In the genomic region with DNA sequence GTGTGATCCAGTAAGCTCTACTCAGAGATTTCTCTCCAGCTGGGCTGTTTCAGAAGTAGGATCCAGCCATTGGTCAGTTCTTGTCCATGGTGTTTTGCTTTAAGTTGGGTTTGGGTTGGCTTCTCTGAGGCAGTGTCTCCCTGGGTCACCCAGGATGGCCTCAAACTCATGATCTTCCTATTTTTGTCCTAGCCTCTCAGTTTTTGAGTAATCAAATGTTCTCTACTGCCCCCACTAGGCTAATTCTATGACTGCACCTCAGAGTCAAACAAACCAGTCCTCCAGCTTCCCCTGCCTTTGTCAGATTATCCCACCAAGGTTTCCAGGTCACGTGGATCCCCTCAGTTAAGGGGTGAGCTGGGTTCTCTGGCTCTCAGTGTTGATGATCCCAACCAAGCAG, we compare ENCODE assay signal across 8 mouse cellular contexts. TPM values are rescaled to one million over a fixed set of nuclear protein-coding genes. Genes with fewer than 3 reads are reported as not detected.
DNase-seq lines count a peak whose midpoint lies in the region; ATAC-seq lines count a peak whose summit lies in the region.
"Had no signal": no experiment of that assay in that cellular context is flagged by ENCODE, and none has a peak within 500 bp of the region (broad histone marks: within the 10 kb centered on the region; RNA-seq: fewer than 3 reads in every experiment).

No protein-coding gene starts in this region.

- no peaks in the 10 kb centered on the region for H3K9me3 ChIP-seq in hindbrain, embryonic 14.5 days (ENCODE audit: control insufficient read depth, low read length)
- H3K9me3 ChIP-seq in hindbrain, embryonic 13.5 days: no peaks in the 10 kb centered on the region
- H3K9me3 ChIP-seq: embryonic facial prominence, embryonic 13.5 days had no signal

- H3K4me2 ChIP-seq in hindbrain, embryonic 14.5 days (replicated peaks): no peak overlapping the region
- no peak overlapping the region for H3K4me2 ChIP-seq in hindbrain, embryonic 13.5 days
- H3K4me2 ChIP-seq: embryonic facial prominence, embryonic 13.5 days had no signal

- no peaks in the 10 kb centered on the region for H3K27me3 ChIP-seq in hindbrain, embryonic 14.5 days (ENCODE audit: control insufficient read depth, insufficient read depth, low read length)
- no peaks in the 10 kb centered on the region; the same call in 1 of the 2 replicates for H3K27me3 ChIP-seq in hindbrain, embryonic 13.5 days
- H3K27me3 ChIP-seq in splenic B cell, adult 2 months (ENCODE audit: control insufficient read depth, insufficient read depth, low read length, poor library complexity, severe bottlenecking): no peaks in the 10 kb centered on the region
- H3K27me3 ChIP-seq: embryonic facial prominence, embryonic 13.5 days had no signal

- H3K9ac ChIP-seq in hindbrain, embryonic 14.5 days: no peak overlapping the region
- H3K9ac ChIP-seq in hindbrain, embryonic 13.5 days: no peak overlapping the region
- H3K9ac ChIP-seq: embryonic facial prominence, embryonic 13.5 days had no signal

- no peak overlapping the region for H3K27ac ChIP-seq in hindbrain, embryonic 14.5 days
- no peak overlapping the region for H3K27ac ChIP-seq in hindbrain, embryonic 13.5 days
- H3K27ac ChIP-seq: embryonic facial prominence, embryonic 13.5 days had no signal

- DNase-seq in hindbrain, embryonic 14.5 days (ENCODE audit: low spot score): peak; percentile 75
- DNase-seq in thymus, postnatal 0 days (ENCODE audit: low spot score): peak; percentile 26
- DNase-seq in thymus, postnatal 36 days: no peak
- DNase-seq in cerebellum, adult 9-11 months: peak; percentile 34
- peak; percentile 39 for DNase-seq in kidney, postnatal 14 days
- peak; percentile 51 for DNase-seq in splenic B cell, adult 2 months (ENCODE audit: low read depth, low spot score)

- 0% methylated on average over 1 of the region's 1 CpGs for WGBS in hindbrain, embryonic 14.5 days
- WGBS in hindbrain, embryonic 13.5 days: 12% methylated on average over 1 of the region's 1 CpGs

- H3K4me3 ChIP-seq in hindbrain, embryonic 14.5 days (replicated peaks; ENCODE audit: low read length): no peak overlapping the region
- no peak overlapping the region for H3K4me3 ChIP-seq in hindbrain, embryonic 13.5 days
- H3K4me3 ChIP-seq: embryonic facial prominence, embryonic 13.5 days had no signal

- ATAC-seq in hindbrain, embryonic 14.5 days (ENCODE audit: low FRiP score): no peak
- no peak for ATAC-seq in hindbrain, embryonic 13.5 days (ENCODE audit: low FRiP score)

- no peaks in the 10 kb centered on the region for H3K36me3 ChIP-seq in hindbrain, embryonic 14.5 days (replicated peaks; ENCODE audit: control insufficient read depth, insufficient read depth)
- no peaks in the 10 kb centered on the region for H3K36me3 ChIP-seq in hindbrain, embryonic 13.5 days
- no peaks in the 10 kb centered on the region for H3K36me3 ChIP-seq in splenic B cell, adult 2 months (ENCODE audit: control insufficient read depth, insufficient read depth, low read length, poor library complexity, severe bottlenecking)
- H3K36me3 ChIP-seq: embryonic facial prominence, embryonic 13.5 days had no signal

- no peaks in the 10 kb centered on the region for H3K4me1 ChIP-seq in hindbrain, embryonic 14.5 days (replicated peaks; ENCODE audit: control insufficient read depth, insufficient read depth, low read length)
- H3K4me1 ChIP-seq in hindbrain, embryonic 13.5 days (replicated peaks): no peaks in the 10 kb centered on the region
- H3K4me1 ChIP-seq: embryonic facial prominence, embryonic 13.5 days had no signal

RNA-seq across cellular contexts. Expression of a gene that starts 13.8 kb away (rescaled TPM):
- polyA plus RNA-seq in hindbrain, embryonic 14.5 days (2014; fragmentation: Nextera tagmentation; extraction: Ambion mirVana): 32.8 and 34.8 TPM in 2 replicates
- polyA plus RNA-seq in hindbrain, embryonic 13.5 days (2015; fragmentation: Nextera tagmentation; extraction: Ambion mirVana): 23.7 and 24.9 TPM in 2 replicates
- polyA plus RNA-seq in thymus, postnatal 0 days (2015; fragmentation: Nextera tagmentation; extraction: Ambion mirVana): 15.9 and 16.9 TPM in 2 replicates

Comparison
In these comparisons a context has a peak if more than half of its experiments do, and no peak if none do; other contexts are left out.
1. DNase-seq: peak in hindbrain, embryonic 14.5 days (single experiment), thymus, postnatal 0 days (single experiment), cerebellum, adult 9-11 months (single experiment), kidney, postnatal 14 days (single experiment) and splenic B cell, adult 2 months (single experiment); none in thymus, postnatal 36 days (0 of 2).